Mouse (Mus musculus) embryonic stem cell, embryonic (primary cell): ENCODE measurements around the gene Lrrfip2.

Source experiments
- CTCF ChIA-PET, 4 experiments: fragments of 300-600 bp in 2 of 4; fragments of 350-600 bp in 2 of 4; sonication (Branson Sonifier 250); formaldehyde crosslinking; loops; one replicate each; lab custom pipeline; 2022; ENCODE audit warnings: inconsistent platforms in 2 of 4; lab: Charles Lee
- POLR2A ChIA-PET, 4 experiments: fragments of 300-600 bp in 2 of 4; fragments of 350-600 bp in 2 of 4; sonication (Branson Sonifier 250); formaldehyde crosslinking; loops; one replicate each; lab custom pipeline; 2022; ENCODE audit warnings: antibody characterized with exemption in 4 of 4, inconsistent platforms in 1 of 4; lab: Charles Lee

The Lrrfip2 gene

DNA sequence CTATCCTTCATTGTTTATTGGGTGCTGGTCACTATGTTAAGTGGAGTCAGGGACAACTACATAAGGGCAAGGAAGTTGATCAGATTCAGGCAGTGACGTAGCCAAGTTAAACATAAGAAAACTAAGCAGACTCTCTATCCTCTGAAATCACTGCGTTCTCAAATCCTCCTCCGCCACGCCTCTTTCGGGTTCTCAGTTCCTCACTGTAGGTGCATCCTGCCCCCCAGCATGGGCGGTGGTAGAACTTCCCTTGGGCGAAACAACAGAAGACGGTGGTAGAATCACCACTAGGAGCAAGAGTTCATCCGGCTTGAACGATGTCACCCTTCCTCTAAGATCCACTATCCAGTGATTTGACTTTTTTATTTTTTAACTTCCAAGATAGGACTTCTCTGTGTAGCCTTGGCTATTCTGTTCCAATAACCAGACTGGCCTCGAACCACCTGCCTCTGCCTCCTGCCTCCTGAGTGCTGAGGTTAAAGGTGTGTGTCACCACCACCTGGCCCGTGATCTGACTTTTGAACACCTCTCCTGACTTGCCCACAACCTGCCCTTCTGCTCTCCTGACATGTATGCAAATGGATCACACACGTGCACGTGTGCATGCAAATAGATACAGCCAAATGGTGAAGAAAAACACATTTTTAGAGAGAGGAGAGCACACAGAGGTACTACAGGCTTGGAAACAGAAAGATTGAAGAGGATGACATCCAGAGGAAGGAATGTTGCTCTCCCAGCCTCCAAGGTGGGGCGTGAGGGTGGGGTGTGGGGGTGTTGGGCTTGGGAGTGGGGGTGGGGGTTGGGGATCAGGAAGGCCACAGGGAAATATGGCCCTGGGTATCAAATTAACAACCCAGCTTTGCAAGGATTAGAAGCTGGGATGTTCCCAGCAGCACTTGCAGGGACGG is 20.7 kb upstream of the Lrrfip2 start:
- ChIA-PET CTCF (interaction anchor here in 1 of 4 experiments (1.3 kb wide), 1 partner anchor 174 kb away, joined by 3 read pairs; no protein-coding TSS in a partner anchor), POLR2A (interaction anchor here in 1 of 4 experiments (0.6 kb wide), 1 partner anchor 280 kb away, joined by 3 read pairs; no protein-coding TSS in a partner anchor)

GRCm38 (mm10) chr9:111097543-111097942 is 19.8 kb upstream of the Lrrfip2 start:
- ChIA-PET POLR2A (interaction anchor here in 1 of 4 experiments (0.6 kb wide), 1 partner anchor 281 kb away, joined by 3 read pairs; no protein-coding TSS in a partner anchor), CTCF (interaction anchor here in 1 of 4 experiments (1.3 kb wide), 1 partner anchor 175 kb away, joined by 3 read pairs; no protein-coding TSS in a partner anchor)

- POLR2A ChIA-PET: interaction anchor here in 2 of 4 experiments (0.6 to 2.0 kb wide), 3 partner anchors 8 to 473 kb away, joined by 3 to 4 read pairs (median 3); no protein-coding TSS in a partner anchor
- CTCF ChIA-PET: interaction anchor here in 1 of 4 experiments (0.5 to 1.4 kb wide), 2 partner anchors 42 to 190 kb away, joined by 3 read pairs; no protein-coding TSS in a partner anchor
Observed at GRCm38 (mm10) chr9:111100406-111100805, 17.0 kb upstream of the Lrrfip2 start.

DNA sequence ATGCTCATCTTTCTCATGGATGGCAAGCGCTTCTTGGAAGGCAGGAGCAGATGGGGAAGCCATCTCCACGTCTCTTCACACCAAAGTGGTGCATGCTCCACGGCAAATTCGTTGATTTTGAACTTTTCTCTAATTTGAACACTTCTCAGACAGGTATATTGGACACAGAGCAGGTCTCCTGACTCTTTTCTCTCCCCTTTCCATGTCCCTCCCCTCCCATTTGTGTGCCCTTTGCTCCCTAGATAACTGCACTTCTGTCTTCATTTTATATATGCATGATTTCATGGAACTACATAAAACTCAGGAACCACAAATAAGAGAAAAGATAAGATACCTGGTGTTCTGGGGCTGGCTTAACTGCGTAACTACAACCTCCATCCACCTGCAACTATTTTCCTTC is 14.1 kb upstream of the Lrrfip2 start:
- ChIA-PET POLR2A (interaction anchor here in 1 of 4 experiments (1.4 kb wide), 1 partner anchor 15 kb away, joined by 4 read pairs; no protein-coding TSS in a partner anchor), CTCF (interaction anchor here in 1 of 4 experiments (1.3 kb wide), 1 partner anchor 10 kb away, joined by 4 read pairs; no protein-coding TSS in a partner anchor)

GRCm38 (mm10) chr9:111103893-111104292 is 13.5 kb upstream of the Lrrfip2 start:
- CTCF ChIA-PET: no interaction called here
- POLR2A ChIA-PET: interaction anchor here in 1 of 4 experiments (1.0 kb wide), 1 partner anchor 83 kb away, joined by 3 read pairs; no protein-coding TSS in a partner anchor

DNA sequence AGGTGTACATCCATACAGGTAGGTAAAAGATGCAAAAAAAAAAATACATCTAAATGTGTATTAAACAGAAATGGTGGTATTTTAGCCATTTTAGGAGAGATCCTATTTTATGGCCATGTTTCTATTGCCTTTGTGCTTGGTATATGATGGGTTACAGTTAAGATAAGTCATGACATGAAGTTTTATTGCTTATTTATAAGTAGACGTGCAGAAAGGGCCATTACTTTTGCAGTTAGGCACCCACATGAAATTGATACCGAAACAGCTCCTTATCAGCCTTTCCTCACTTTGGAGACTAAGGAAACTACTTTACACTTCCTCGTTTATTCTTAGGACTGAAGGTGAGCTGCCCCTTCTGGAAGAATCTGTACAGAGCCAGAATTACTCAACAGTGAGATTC is 9.5 kb upstream of the Lrrfip2 start:
- ChIA-PET POLR2A (no interaction called here), CTCF (no interaction called here)

GRCm38 (mm10) chr9:111117794-111118251 is 431 bp downstream of the Lrrfip2 start:
- ChIA-PET POLR2A (interaction anchor here (0.7 to 2.6 kb wide), 15 partner anchors 9 to 312 kb away, joined by 3 to 13 read pairs (median 4); partner anchors contain the start of genes Epm2aip1 (in 2 of the 4) and Mlh1 (in 2 of the 4)), CTCF (interaction anchor here in 3 of 4 experiments (0.6 to 1.6 kb wide), 5 partner anchors 25 to 276 kb away, joined by 3 to 4 read pairs (median 3); no protein-coding TSS in a partner anchor)

DNA sequence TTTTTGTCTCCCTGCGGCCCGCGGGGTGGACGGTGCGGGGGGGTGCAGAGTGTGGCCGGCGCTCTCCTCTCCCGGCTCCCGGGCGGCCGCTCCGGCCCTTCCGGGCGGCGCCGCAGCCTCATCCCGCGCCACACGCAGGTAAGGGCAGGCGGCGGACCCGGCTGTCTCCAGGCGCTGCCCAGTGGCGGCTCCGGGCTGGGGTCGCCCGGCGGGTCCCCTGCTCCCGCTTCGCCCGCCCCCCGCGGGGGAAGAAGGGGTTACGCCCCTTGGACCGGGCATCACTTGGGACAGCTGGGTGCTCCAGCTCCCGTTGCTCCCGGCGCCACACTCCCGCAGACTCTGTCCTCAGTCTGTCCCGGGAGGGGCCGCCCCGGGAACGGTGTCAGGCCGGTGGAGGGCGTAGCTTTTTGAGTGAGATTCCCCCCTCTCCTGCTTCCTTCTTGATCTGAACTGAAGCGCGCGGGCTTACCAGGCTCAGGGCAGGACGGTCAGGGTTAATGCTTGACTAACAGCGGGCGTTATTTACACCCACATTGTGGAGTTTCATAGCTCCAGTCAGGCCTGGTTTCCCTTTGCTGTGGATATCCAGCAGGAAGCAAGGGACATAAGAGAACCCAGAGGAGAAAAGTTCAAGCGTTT is 979 bp downstream of the Lrrfip2 start:
- ChIA-PET CTCF (interaction anchor here in 3 of 4 experiments (0.6 to 1.6 kb wide), 5 partner anchors 25 to 275 kb away, joined by 3 to 4 read pairs (median 3); no protein-coding TSS in a partner anchor), POLR2A (interaction anchor here (0.7 to 2.6 kb wide), 18 partner anchors 9 to 311 kb away, joined by 3 to 13 read pairs (median 4); partner anchors contain the start of genes Epm2aip1 (in 2 of the 4) and Mlh1 (in 2 of the 4))

DNA sequence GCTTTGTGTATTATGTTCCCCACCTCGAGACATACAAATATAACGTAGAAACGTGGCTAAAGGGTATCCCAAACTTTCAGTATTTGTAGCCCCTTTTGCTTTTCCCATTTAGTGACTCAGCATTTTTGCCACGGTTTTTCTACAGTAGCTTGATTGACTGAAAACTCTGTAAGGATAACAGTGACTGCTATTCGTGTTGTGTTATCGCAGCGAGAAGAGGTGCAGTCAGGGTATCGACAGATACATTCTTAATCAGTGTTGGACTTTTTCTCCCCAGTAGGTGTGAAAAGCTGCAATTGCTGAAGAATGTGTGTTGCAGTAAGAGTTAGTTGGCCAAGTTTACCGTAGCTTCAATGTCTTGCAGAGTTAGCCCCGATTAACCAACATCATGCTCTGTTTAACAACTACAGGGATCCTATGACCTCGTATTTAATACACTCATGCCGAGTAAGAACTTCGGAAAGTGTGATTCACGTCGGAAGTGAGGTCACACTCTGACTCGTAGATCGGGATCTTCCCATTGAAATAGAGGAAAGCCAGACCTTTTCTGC is 1.6 kb downstream of the Lrrfip2 start:
- ChIA-PET POLR2A (interaction anchor here in 3 of 4 experiments (0.9 to 2.6 kb wide), 16 partner anchors 8 to 171 kb away, joined by 3 to 13 read pairs (median 4); partner anchors contain the start of genes Epm2aip1 (in 2 of the 3) and Mlh1 (in 2 of the 3)), CTCF (interaction anchor here in 2 of 4 experiments (1.0 to 1.6 kb wide), 4 partner anchors 26 to 129 kb away, joined by 3 to 5 read pairs (median 4); no protein-coding TSS in a partner anchor)

DNA sequence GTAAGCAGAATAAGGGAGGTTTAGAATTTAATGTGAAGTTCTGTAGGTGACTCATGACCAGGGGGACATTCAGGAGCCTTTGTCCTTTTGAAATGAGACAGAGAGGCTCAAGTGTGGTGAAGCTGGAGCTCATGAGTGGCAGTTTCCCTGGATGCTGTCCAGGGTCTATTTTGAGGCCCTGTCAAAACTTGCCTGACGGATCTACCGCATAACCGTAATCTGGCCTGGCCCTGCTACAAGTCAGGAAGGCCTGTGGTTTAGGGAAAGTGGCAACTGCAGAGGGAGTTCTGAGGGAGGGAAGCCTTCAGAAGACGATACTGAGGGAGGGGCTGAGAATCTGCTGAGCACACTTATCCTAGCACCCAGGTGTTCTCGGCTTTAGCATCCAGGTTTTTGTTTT is 5.1 kb downstream of the Lrrfip2 start:
- CTCF ChIA-PET: no interaction called here
- POLR2A ChIA-PET: no interaction called here

GRCm38 (mm10) chr9:111123336-111123735 is 5.9 kb downstream of the Lrrfip2 start:
- ChIA-PET POLR2A (interaction anchor here in 3 of 4 experiments (0.6 to 1.0 kb wide), 3 partner anchors 12 to 176 kb away, joined by 3 read pairs; no protein-coding TSS in a partner anchor), CTCF (no interaction called here)

DNA sequence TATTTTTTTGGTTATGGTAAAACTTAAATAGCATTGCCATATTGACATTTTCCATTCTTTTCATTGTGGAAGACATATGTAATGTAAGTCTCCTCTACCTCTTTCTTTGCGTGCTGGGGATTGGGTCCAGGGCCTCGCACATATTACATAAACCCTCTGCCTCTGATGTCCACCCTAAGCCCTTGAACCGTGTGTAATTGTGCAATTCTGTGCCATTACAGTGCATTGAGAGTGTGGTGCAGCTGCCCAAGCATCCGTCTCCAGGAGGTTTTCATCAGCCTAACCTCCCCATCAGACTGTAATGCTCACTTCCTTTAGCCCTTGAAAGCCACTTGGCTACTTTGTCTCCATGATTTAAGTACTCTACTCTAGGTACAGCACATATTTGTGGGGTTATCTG is 7.0 kb downstream of the Lrrfip2 start:
- ChIA-PET POLR2A (no interaction called here), CTCF (interaction anchor here in 1 of 4 experiments (0.7 kb wide), 1 partner anchor 402 kb away, joined by 6 read pairs; no protein-coding TSS in a partner anchor)

DNA sequence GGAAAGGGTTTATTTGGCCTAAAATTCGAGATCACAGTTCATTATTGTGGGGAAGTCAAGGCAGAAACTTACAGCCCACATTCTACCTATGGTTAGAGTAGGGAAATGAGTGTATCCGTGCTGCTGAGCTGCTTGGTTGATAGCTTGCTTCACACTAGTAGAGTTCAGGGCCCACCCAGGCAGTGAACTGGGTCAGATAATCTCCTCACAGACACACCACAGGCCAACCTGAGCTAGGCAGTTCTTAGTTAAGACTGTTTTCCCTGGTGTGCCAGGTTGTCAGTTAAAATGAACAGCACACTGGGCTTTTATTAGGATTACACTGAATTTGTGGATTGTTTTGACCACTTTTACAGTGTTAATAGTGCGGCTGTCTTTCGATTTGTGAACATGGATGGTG is 9.3 kb downstream of the Lrrfip2 start:
- POLR2A ChIA-PET: interaction anchor here in 2 of 4 experiments (1.3 to 1.4 kb wide), 2 partner anchors 8 to 121 kb away, joined by 3 to 4 read pairs; no protein-coding TSS in a partner anchor
- CTCF ChIA-PET: no interaction called here

- POLR2A ChIA-PET: interaction anchor here in 2 of 4 experiments (0.5 to 2.7 kb wide), 4 partner anchors 9 to 318 kb away, joined by 3 to 9 read pairs (median 4); no protein-coding TSS in a partner anchor
- CTCF ChIA-PET: no interaction called here
Observed at GRCm38 (mm10) chr9:111127749-111128148, 10.4 kb downstream of the Lrrfip2 start.

DNA sequence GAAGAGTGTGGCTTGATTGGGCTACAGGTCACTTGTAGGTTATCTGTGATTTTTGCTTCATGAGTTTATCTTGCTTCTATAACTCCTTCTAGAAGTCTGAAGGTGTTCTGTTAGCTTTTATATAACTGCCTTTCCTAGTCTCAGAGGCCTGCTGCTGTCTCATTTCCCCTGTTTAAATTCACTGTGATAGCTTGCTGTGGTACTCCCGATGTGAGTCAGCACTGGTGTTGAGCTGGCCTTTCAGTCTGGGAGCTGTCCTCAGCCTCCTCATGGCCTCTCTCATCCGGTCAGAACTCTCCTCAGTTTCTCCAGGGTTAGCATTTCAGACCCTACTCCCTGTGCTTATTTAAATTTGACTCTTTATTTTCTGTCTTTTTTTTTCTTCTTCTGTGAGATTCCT is 12.7 kb downstream of the Lrrfip2 start:
- POLR2A ChIA-PET: interaction anchor here in 1 of 4 experiments (1.8 kb wide), 1 partner anchor 12 kb away, joined by 4 read pairs; no protein-coding TSS in a partner anchor

GRCm38 (mm10) chr9:111138161-111138560 is 20.8 kb downstream of the Lrrfip2 start:
- ChIA-PET CTCF (no interaction called here), POLR2A (interaction anchor here in 1 of 4 experiments (1.6 kb wide), 1 partner anchor 10 kb away, joined by 6 read pairs; no protein-coding TSS in a partner anchor)

More for the DNA sequence above, 12.7 kb downstream of the Lrrfip2 start:
- CTCF ChIA-PET: no interaction called here

- ChIA-PET POLR2A (interaction anchor here in 2 of 4 experiments (0.6 to 1.8 kb wide), 3 partner anchors 19 to 74 kb away, joined by 3 to 5 read pairs (median 4); no protein-coding TSS in a partner anchor), CTCF (interaction anchor here in 2 of 4 experiments (0.6 to 0.8 kb wide), 2 partner anchors 42 to 144 kb away, joined by 3 to 6 read pairs; no protein-coding TSS in a partner anchor)
Observed at GRCm38 (mm10) chr9:111142721-111143120, 25.3 kb downstream of the Lrrfip2 start.
